Mouse (Mus musculus): Measurements from ENCODE around the gene Fgfr4. TPM values are rescaled to one million over a fixed set of nuclear protein-coding genes. Genes with fewer than 3 reads are reported as not detected.

Gene Fgfr4
- polyA plus RNA-seq, 1 experiment from 2014 or later, result 19.8 TPM

- Histone ChIP-seq H3K36me3 (peaks cover 44% of the 10 kb centered on the region), H3K27ac (peak overlapping the region; percentile 98), H3K4me1 (peaks cover 70% of the 10 kb centered on the region), H3K9ac (peak overlapping the region; percentile 96), H3K4me3 (replicated peaks) (peak overlapping the region; percentile 80), H3K4me2 (peak overlapping the region; percentile 85), H3K27me3 (no peaks in the 10 kb centered on the region), H3K9me3 (replicated peaks) (no peaks in the 10 kb centered on the region)
- ATAC-seq (replicated peaks; ENCODE audit: low FRiP score), result no peak
- 49% methylated on average over 10 of the region's 10 CpGs for WGBS
These were observed 60.8 kb downstream of the Fgfr4 start for GRCm38 (mm10) chr13:55213138-55213806.

Other genes starting within 250 kb of the Fgfr4 start
- 2.5 and 2.7 TPM in 2 replicates for gene Unc5a, start 203.2 kb upstream of the Fgfr4 start, polyA plus RNA-seq (2015; fragmentation: Nextera tagmentation; extraction: Ambion mirVana)
- 0.77 and 0.91 TPM in 2 replicates for gene Hk3, start 131.3 kb upstream of the Fgfr4 start, polyA plus RNA-seq (2015; fragmentation: Nextera tagmentation; extraction: Ambion mirVana)
- gene Uimc1, start 52.3 kb upstream of the Fgfr4 start, polyA plus RNA-seq (2015; fragmentation: Nextera tagmentation; extraction: Ambion mirVana), result 23.9 and 24.3 TPM in 2 replicates
- gene Zfp346, start 47.3 kb upstream of the Fgfr4 start, polyA plus RNA-seq (2015; fragmentation: Nextera tagmentation; extraction: Ambion mirVana), result 20.0 and 21.5 TPM in 2 replicates
- gene Gm17617, start 19.1 kb upstream of the Fgfr4 start, polyA plus RNA-seq (2015; fragmentation: Nextera tagmentation; extraction: Ambion mirVana), result not detected in 2 replicates
- 65.1 and 66.9 TPM in 2 replicates for gene Nsd1, start 57.1 kb downstream of the Fgfr4 start, polyA plus RNA-seq (2015; fragmentation: Nextera tagmentation; extraction: Ambion mirVana)
- 439 and 464 TPM in 2 replicates for gene Prelid1, start 167.9 kb downstream of the Fgfr4 start, polyA plus RNA-seq (2015; fragmentation: Nextera tagmentation; extraction: Ambion mirVana)
- 81.9 and 87.7 TPM in 2 replicates for gene Rab24, start 169.3 kb downstream of the Fgfr4 start, polyA plus RNA-seq (2015; fragmentation: Nextera tagmentation; extraction: Ambion mirVana)
- 26.8 and 31.0 TPM in 2 replicates for gene Mxd3, start 177.2 kb downstream of the Fgfr4 start, polyA plus RNA-seq (2015; fragmentation: Nextera tagmentation; extraction: Ambion mirVana)
- 115 and 118 TPM in 2 replicates for gene Lman2, start 210.1 kb downstream of the Fgfr4 start, polyA plus RNA-seq (2015; fragmentation: Nextera tagmentation; extraction: Ambion mirVana)
- 1.1 and 1.3 TPM in 2 replicates for gene Rgs14, start 217.1 kb downstream of the Fgfr4 start, polyA plus RNA-seq (2015; fragmentation: Nextera tagmentation; extraction: Ambion mirVana)
- gene Slc34a1, start 245.5 kb downstream of the Fgfr4 start, polyA plus RNA-seq (2015; fragmentation: Nextera tagmentation; extraction: Ambion mirVana), result 163 and 180 TPM in 2 replicates